Mouse (Mus musculus): ENCODE results near the gene Sh3rf1. TPM values are rescaled to one million over a fixed set of nuclear protein-coding genes. Genes with fewer than 3 reads are reported as not detected.

Gene Sh3rf1
- polyA plus RNA-seq, 1 experiment = 3.8 TPM

DNA sequence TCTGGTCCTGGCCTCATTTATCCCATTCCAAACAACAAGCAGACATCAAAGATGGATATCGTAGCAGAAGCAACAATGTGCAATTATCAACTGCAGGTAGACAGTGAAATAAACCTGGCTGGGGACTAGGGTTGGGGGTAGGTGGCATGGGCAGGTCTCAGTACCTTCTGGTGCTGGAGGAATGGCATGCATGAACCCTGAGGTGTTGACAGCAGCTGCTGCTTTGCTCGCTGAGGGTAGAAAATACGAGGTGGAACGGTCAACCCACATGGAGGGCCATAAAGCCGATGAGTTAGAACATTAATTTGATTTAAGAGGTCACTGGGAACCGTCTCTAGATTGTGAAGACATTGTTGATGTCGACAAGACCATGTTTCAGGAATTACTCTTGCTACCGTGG, 98.8 kb downstream of the Sh3rf1 start:
- Histone ChIP-seq H3K27me3 (ENCODE audit: control insufficient read depth, insufficient read depth, insufficient read length) (no peaks in the 10 kb centered on the region), H3ac (ENCODE audit: control insufficient read depth, insufficient read length, low read depth) (no peak overlapping the region)
- TF ChIP-seq MYOD1 (IDR thresholded peaks at IDR 0.05; ENCODE audit: control insufficient read depth, insufficient read length, low read depth) (no peak), MYOG (IDR thresholded peaks at IDR 0.05; ENCODE audit: control insufficient read depth, extremely low read depth, insufficient read length) (no peak), USF1 (IDR thresholded peaks at IDR 0.05; ENCODE audit: low read depth) (no peak), FOSL1 (IDR thresholded peaks at IDR 0.05; ENCODE audit: insufficient read depth, low read length, poor library complexity, severe bottlenecking) (no peak), MAX (IDR thresholded peaks at IDR 0.05) (no peak), CEBPB (IDR thresholded peaks at IDR 0.05; ENCODE audit: low read depth) (no peak), CTCF (IDR thresholded peaks at IDR 0.05; ENCODE audit: control insufficient read depth, insufficient read depth, insufficient read length) (no peak)

DNA sequence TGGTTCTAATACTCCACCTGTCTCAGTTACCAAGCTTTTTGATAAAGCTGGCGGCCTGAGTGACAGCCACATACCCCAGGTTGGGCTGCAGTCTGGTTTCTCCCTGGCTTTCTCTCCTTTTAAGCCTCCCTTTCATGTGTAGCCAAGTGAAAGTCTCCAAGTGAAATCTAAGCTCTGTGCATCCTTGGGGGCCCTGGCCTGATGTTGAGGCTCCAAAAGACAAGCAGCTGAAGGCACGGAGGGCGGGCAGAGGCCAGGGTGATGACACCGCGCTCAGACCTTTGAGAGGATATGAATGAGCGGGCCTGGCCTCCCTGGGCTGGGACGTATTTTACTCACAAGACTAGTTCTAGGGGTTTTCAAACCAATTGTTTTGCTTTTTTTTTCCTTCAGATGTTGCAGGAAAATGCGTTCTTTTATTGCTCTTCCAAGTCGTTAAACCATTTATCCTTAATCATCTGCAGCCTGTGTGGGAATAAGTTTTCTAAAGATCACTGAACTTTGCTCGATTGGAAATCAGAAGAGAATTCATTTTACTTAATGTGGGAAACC, 100.8 kb downstream of the Sh3rf1 start:
- TF ChIP-seq MYOD1 (IDR thresholded peaks at IDR 0.05; ENCODE audit: control insufficient read depth, insufficient read length, low read depth) (no peak), CEBPB (IDR thresholded peaks at IDR 0.05; ENCODE audit: low read depth) (no peak), MYOG (IDR thresholded peaks at IDR 0.05; ENCODE audit: control insufficient read depth, extremely low read depth, insufficient read length) (no peak), USF1 (IDR thresholded peaks at IDR 0.05; ENCODE audit: low read depth) (no peak), FOSL1 (IDR thresholded peaks at IDR 0.05; ENCODE audit: insufficient read depth, low read length, poor library complexity, severe bottlenecking) (no peak), MAX (IDR thresholded peaks at IDR 0.05) (no peak), CTCF (IDR thresholded peaks at IDR 0.05; ENCODE audit: control insufficient read depth, insufficient read depth, insufficient read length) (no peak)
- Histone ChIP-seq H3K27me3 (ENCODE audit: control insufficient read depth, insufficient read depth, insufficient read length) (no peaks in the 10 kb centered on the region), H3K79me3 (ENCODE audit: low read depth) (peaks cover 1% of the 10 kb centered on the region), H3K79me2 (ENCODE audit: control insufficient read depth, insufficient read depth) (no peaks in the 10 kb centered on the region), H3K4me3 (ENCODE audit: insufficient read depth, poor library complexity, severe bottlenecking) (no peak overlapping the region), H3K36me3 (ENCODE audit: control insufficient read depth, insufficient read depth) (no peaks in the 10 kb centered on the region), H3ac (ENCODE audit: control insufficient read depth, insufficient read length, low read depth) (no peak overlapping the region)

More for the DNA sequence above, 98.8 kb downstream of the Sh3rf1 start:
- Histone ChIP-seq H3K79me2 (ENCODE audit: control insufficient read depth, insufficient read depth) (no peaks in the 10 kb centered on the region), H3K79me3 (ENCODE audit: low read depth) (peaks cover 3% of the 10 kb centered on the region), H3K36me3 (ENCODE audit: control insufficient read depth, insufficient read depth) (no peaks in the 10 kb centered on the region), H3K4me3 (ENCODE audit: insufficient read depth, poor library complexity, severe bottlenecking) (no peak overlapping the region)

DNA sequence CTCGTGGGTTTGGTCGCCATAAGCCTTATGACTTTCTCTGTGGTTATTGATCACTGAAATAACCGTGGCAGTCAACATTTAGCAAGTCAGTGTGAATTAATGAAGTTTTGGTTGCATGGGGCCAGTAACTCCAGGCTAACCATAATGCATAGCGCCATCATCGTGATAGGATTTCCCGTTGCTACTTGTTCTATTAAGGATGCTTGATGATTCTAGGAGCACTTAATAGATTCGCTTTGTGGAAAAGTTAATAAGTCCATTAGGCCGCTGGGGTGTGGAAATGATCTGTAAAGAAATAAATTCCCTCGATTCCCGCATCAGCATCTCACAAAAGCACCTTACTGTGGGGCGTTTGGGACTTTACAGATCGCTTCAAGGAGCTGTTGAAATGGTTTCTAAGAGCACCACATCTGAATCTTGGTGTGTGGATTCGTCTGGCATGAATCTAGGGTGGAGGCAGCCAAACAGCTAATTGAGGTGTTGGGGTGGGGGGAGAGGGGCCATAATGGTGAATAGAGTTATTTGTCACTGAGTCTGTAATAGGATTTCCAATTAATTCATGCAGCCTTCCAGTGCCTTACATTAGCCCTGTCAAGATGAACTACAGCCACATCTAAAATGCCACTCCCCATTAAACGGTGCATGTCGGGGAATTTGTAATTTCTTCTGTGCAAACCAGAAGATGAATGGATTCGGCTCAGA, 101.5 kb downstream of the Sh3rf1 start:
- no peak for TF ChIP-seq MYOG (IDR thresholded peaks at IDR 0.05; ENCODE audit: control insufficient read depth, extremely low read depth, insufficient read length)
- no peak for TF ChIP-seq CEBPB (IDR thresholded peaks at IDR 0.05; ENCODE audit: low read depth)
- TF ChIP-seq MYOD1 (IDR thresholded peaks at IDR 0.05; ENCODE audit: control insufficient read depth, insufficient read length, low read depth) = no peak
- TF ChIP-seq CTCF (IDR thresholded peaks at IDR 0.05; ENCODE audit: control insufficient read depth, insufficient read depth, insufficient read length) = no peak
- TF ChIP-seq FOSL1 (IDR thresholded peaks at IDR 0.05; ENCODE audit: insufficient read depth, low read length, poor library complexity, severe bottlenecking) = no peak
- TF ChIP-seq MAX (IDR thresholded peaks at IDR 0.05) = no peak
- no peak for TF ChIP-seq USF1 (IDR thresholded peaks at IDR 0.05; ENCODE audit: low read depth)
- H3K36me3 ChIP-seq (ENCODE audit: control insufficient read depth, insufficient read depth) = no peaks in the 10 kb centered on the region
- no peaks in the 10 kb centered on the region for H3K27me3 ChIP-seq (ENCODE audit: control insufficient read depth, insufficient read depth, insufficient read length)
- H3K4me3 ChIP-seq (ENCODE audit: insufficient read depth, poor library complexity, severe bottlenecking) = no peak overlapping the region
- no peak overlapping the region for H3ac ChIP-seq (ENCODE audit: control insufficient read depth, insufficient read length, low read depth)
- no peaks in the 10 kb centered on the region for H3K79me2 ChIP-seq (ENCODE audit: control insufficient read depth, insufficient read depth)
- H3K79me3 ChIP-seq (ENCODE audit: low read depth) = peaks cover 1% of the 10 kb centered on the region

DNA sequence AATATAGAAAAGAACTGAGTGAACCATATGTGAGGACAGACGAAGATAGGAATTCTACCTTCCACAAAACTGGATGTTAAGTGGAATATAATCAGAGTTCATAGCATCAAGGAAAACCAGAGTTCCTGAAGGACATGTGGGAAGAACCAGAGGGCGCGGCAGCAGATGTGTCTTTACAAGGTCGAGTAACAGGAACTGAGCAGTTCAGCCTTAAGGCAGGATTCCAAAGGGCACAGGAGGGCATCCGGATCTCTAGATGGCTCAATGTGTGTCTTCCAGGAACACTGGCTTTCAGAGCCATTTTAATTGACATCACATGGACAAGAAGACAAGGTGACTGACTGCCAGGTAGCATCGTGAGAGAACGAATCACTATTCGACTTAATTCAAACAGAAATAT, 102.6 kb downstream of the Sh3rf1 start:
- no peaks in the 10 kb centered on the region for H3K27me3 ChIP-seq (ENCODE audit: control insufficient read depth, insufficient read depth, insufficient read length)
- peaks cover 5% of the 10 kb centered on the region for H3K36me3 ChIP-seq (ENCODE audit: control insufficient read depth, insufficient read depth)
- TF ChIP-seq CEBPB (IDR thresholded peaks at IDR 0.05; ENCODE audit: low read depth) (no peak), MYOD1 (IDR thresholded peaks at IDR 0.05; ENCODE audit: control insufficient read depth, insufficient read length, low read depth) (no peak), USF1 (IDR thresholded peaks at IDR 0.05; ENCODE audit: low read depth) (no peak), MAX (IDR thresholded peaks at IDR 0.05) (no peak), CTCF (IDR thresholded peaks at IDR 0.05; ENCODE audit: control insufficient read depth, insufficient read depth, insufficient read length) (no peak), MYOG (IDR thresholded peaks at IDR 0.05; ENCODE audit: control insufficient read depth, extremely low read depth, insufficient read length) (no peak), FOSL1 (IDR thresholded peaks at IDR 0.05; ENCODE audit: insufficient read depth, low read length, poor library complexity, severe bottlenecking) (no peak)
- H3K4me3 ChIP-seq (ENCODE audit: insufficient read depth, poor library complexity, severe bottlenecking) = no peak overlapping the region
- peaks cover 1% of the 10 kb centered on the region for H3K79me3 ChIP-seq (ENCODE audit: low read depth)
- no peaks in the 10 kb centered on the region for H3K79me2 ChIP-seq (ENCODE audit: control insufficient read depth, insufficient read depth)
- H3ac ChIP-seq (ENCODE audit: control insufficient read depth, insufficient read length, low read depth) = no peak overlapping the region

DNA sequence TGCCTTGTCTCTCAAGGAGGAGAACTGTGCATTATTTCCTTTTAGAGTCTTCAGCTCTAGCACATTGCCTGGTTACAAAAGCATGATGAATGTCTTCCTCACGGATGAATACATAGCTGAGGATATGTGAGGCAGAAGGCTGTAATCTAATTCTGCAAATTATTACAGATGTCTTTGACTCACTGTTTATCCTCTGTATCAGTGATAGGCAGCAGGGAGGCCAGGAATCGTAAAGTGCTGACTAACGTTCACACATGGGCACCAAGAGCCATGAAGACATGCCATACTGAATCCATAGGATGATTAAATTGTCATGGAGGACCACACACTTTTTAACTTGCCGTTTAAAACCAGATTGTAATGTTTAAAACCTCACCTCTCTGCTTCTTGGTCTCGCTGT, 103.7 kb downstream of the Sh3rf1 start:
- H3K79me3 ChIP-seq (ENCODE audit: low read depth) = peaks cover 1% of the 10 kb centered on the region
- no peaks in the 10 kb centered on the region for H3K27me3 ChIP-seq (ENCODE audit: control insufficient read depth, insufficient read depth, insufficient read length)
- H3K36me3 ChIP-seq (ENCODE audit: control insufficient read depth, insufficient read depth) = peaks cover 5% of the 10 kb centered on the region
- H3ac ChIP-seq (ENCODE audit: control insufficient read depth, insufficient read length, low read depth) = no peak overlapping the region
- TF ChIP-seq MYOD1 (IDR thresholded peaks at IDR 0.05; ENCODE audit: control insufficient read depth, insufficient read length, low read depth) (no peak), USF1 (IDR thresholded peaks at IDR 0.05; ENCODE audit: low read depth) (no peak), CEBPB (IDR thresholded peaks at IDR 0.05; ENCODE audit: low read depth) (no peak), MYOG (IDR thresholded peaks at IDR 0.05; ENCODE audit: control insufficient read depth, extremely low read depth, insufficient read length) (no peak), CTCF (IDR thresholded peaks at IDR 0.05; ENCODE audit: control insufficient read depth, insufficient read depth, insufficient read length) (no peak), FOSL1 (IDR thresholded peaks at IDR 0.05; ENCODE audit: insufficient read depth, low read length, poor library complexity, severe bottlenecking) (no peak), MAX (IDR thresholded peaks at IDR 0.05) (no peak)
- H3K79me2 ChIP-seq (ENCODE audit: control insufficient read depth, insufficient read depth) = no peaks in the 10 kb centered on the region
- no peak overlapping the region for H3K4me3 ChIP-seq (ENCODE audit: insufficient read depth, poor library complexity, severe bottlenecking)

All from C2C12 (cell line).